Mouse (Mus musculus) stomach, embryonic 14.5 days (tissue): ENCODE results near the gene Serpine2. TPM values are rescaled to one million over a fixed set of nuclear protein-coding genes. Genes with fewer than 3 reads are reported as not detected.
A peak's percentile ranks its signal among the peaks of the same experiment; 100 is the strongest.

Source experiments
- ATAC-seq: fragments of 200-750 bp; cut with Nextera tagmentation; 2 replicates; pipeline ENCODE4 v1.8.0; 2017; ENCODE audit warnings: low read depth, moderate TSS enrichment; ENCODE audit not compliant: insufficient number of reproducible peaks, insufficient read depth, low FRiP score
- H3K27ac ChIP-seq: fragments of 300-500 bp; sonication (generic); 2 replicates; pipeline ENCODE4 v1.5.1; 2014; ENCODE audit warnings: mild to moderate bottlenecking, low read length, moderate library complexity, mixed read lengths
- H3K27me3 ChIP-seq: fragments of 300-500 bp; sonication (generic); 2 replicates; pipeline ENCODE4 v1.6.1; 2014; ENCODE audit warnings: low read length, control low read depth, mixed read lengths; ENCODE audit not compliant: control insufficient read depth, insufficient read depth
- H3K36me3 ChIP-seq: fragments of 300-500 bp; sonication (generic); 2 replicates; pipeline ENCODE4 v1.6.1; 2014; ENCODE audit warnings: mild to moderate bottlenecking, control low read depth, low read length, moderate library complexity, mixed read lengths; ENCODE audit not compliant: control insufficient read depth, insufficient read depth
- H3K4me1 ChIP-seq: fragments of 300-500 bp; sonication (generic); 2 replicates; pipeline ENCODE4 v1.6.1; 2014; ENCODE audit warnings: low read length, control low read depth, mixed read lengths; ENCODE audit not compliant: control insufficient read depth, insufficient read depth
- H3K4me2 ChIP-seq: fragments of 300-500 bp; sonication (generic); replicated peaks from 2 replicates; pipeline ENCODE4 v1.6.1; 2014; ENCODE audit warnings: low read depth, low read length, control low read depth
- H3K4me3 ChIP-seq: fragments of 300-500 bp; sonication (generic); 2 replicates; pipeline ENCODE4 v1.5.1; 2014; ENCODE audit warnings: low read depth, low read length, control low read depth
- H3K9ac ChIP-seq: fragments of 300-500 bp; sonication (generic); replicated peaks from 2 replicates; pipeline ENCODE4 v1.6.1; 2014; ENCODE audit warnings: low read depth, mild to moderate bottlenecking, control low read depth, low read length, moderate library complexity, mixed read lengths
- H3K9me3 ChIP-seq: fragments of 300-500 bp; sonication (generic); 2 replicates; pipeline ENCODE4 v1.6.1; 2016; ENCODE audit warnings: low read depth, low read length, control low read depth; ENCODE audit not compliant: control insufficient read depth
- WGBS: fragments of 180-500 bp; shearing (Covaris S2); extraction: QIAGEN DNeasy Blood & Tissue Kit; methylation state at CpG from one replicate; pipeline ENCODE4 v1.1.7; 2014; 5-methylcytosine and 5-hydroxymethylcytosine counted together
- polyA plus RNA-seq: library from polyadenylated mRNA; unstranded; fragments of >200 nt; fragmentation: Nextera tagmentation; extraction: Ambion mirVana; gene quantifications from 2 replicates; pipeline ENCODE4 v1.2.1, GENCODE M21; 2014

Serpine2 gene
- polyA plus RNA-seq, 1 experiment from 2014 or later, result 127 TPM

DNA sequence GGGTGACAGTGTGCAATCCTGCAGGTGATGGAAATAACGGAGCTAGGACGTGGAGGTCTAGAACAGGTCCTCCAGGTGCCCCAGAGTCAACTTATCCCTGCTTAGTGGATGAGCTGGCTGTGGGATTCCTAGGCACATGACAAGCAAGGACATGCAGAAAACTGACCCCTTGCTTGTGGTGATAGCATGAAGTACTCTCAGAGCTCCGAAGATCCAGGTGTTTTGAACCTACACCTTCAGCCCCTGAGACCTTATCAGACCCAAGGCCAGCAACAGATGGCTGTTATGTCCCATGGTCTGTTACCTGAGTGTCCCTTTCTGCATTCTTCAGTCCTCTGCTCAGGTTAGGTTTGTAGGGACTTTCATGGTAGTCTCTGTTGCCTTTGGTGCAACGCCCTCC lies 2.0 kb downstream of the Serpine2 start:
- peak overlapping the region; percentile 60; the same call in 1 of the 2 replicates for H3K9ac ChIP-seq
- peaks cover 29% of the 10 kb centered on the region for H3K4me1 ChIP-seq
- H3K27ac ChIP-seq, result no peak overlapping the region

DNA sequence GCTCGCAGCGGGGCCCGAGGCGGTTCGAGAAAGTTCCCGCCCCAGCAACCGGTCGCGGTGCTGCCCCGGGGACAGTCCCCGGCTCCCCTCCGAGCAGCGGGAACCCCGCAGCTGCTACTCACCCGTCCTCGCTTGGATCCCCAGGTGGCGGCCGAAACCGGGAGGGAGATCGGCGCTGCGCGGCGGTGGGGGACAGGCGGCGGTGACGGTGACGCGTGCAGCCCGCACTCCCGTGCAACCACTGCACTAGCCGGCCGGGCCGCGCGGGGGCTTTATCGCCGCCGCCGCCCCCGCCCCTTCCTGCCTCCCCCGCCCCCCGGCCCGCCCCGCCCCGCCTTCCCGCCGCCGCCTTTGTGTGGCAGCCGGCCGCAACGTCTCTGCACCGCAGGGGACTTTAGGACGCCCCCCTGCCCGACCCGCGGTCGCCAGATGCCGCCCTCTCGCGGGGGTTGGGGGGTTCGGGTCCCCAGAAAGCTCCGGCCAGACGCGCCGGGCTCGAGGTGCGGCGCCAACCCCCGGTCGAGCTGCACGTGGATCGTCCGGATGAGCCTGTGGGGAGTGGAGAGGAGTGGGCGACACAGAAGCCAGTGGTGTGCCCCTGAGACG lies 2.5 kb downstream of the Serpine2 start:
- Histone ChIP-seq H3K27me3 (no peaks in the 10 kb centered on the region), H3K9me3 (no peaks in the 10 kb centered on the region), H3K4me1 (peaks cover 29% of the 10 kb centered on the region), H3K4me2 (peak overlapping the region; percentile 97), H3K36me3 (no peaks in the 10 kb centered on the region), H3K9ac (peak overlapping the region; percentile 60), H3K4me3 (peak overlapping the region; percentile 77), H3K27ac (no peak overlapping the region)
- peak; percentile 54 for ATAC-seq
- under 1% methylated on average over 55 of the region's 76 CpGs for WGBS

More for the DNA sequence above, 2.0 kb downstream of the Serpine2 start:
- WGBS, result 21% methylated on average over 4 of the region's 4 CpGs
- peak overlapping the region; percentile 97 for H3K4me2 ChIP-seq
- H3K27me3 ChIP-seq, result no peaks in the 10 kb centered on the region
- no peaks in the 10 kb centered on the region for H3K9me3 ChIP-seq
- H3K36me3 ChIP-seq, result no peaks in the 10 kb centered on the region
- ATAC-seq, result no peak
- H3K4me3 ChIP-seq, result peak overlapping the region; percentile 77

DNA sequence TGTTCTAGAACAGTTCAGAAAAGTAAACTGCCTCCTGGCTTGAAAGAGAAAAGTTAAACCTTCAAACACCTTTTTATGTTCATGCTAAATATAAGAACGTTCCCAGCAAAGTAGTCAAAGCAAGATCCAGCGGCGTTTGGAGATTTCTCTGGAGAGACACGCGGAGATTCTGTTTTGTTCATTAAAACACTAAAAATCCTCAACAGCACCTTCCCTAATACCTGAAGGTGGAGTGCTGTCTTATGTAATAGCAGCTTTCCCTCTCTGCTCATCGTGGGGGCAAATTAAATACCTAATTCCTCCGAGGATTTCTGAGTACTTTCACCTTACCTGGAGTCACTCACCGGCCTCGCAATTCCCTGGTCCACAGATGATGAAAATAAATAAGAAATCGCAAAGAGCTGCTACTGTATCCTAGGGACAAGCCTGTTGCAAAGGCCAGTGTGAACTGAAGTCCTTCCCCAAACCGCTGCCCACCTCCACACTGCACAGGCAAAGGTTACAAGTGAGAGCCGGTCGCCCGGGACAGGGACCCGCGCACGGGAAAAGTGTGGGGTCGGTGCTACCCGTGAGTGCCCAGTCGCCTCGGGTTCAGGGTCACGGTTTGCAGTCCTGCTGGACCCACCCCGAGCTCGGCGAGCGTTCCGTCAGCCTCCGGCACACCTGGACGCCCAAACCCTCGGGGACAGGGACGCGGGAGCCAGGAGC lies 3.1 kb downstream of the Serpine2 start:
- Histone ChIP-seq H3K36me3 (no peaks in the 10 kb centered on the region), H3K9me3 (no peaks in the 10 kb centered on the region), H3K27ac (no peak overlapping the region), H3K9ac (peak overlapping the region; percentile 60), H3K4me1 (peaks cover 29% of the 10 kb centered on the region), H3K4me2 (peak overlapping the region; percentile 97), H3K27me3 (no peaks in the 10 kb centered on the region), H3K4me3 (peak overlapping the region; percentile 77)
- ATAC-seq, result no peak; the same call in 1 of the 2 replicates
- 3% methylated on average over 31 of the region's 32 CpGs for WGBS

DNA sequence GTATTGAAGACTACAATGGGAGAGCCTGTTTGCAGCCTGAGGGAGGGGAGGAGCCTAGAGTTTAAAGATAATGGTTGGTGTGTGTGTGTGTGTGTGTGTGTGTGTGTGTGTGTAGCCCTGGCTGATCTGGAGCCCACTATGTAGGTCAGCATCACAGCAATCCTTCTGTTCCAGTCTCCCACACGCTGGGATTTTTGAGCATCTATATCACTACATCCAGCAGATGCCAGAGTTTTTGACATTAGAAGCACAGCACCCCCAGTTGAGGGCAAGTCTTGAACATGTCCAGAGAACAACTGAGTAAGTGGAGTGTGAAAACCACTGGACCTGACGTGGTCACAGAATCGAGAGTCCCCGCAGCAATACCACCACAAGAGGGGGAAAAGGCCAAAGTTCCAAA lies 4.2 kb downstream of the Serpine2 start:
- Histone ChIP-seq H3K36me3 (no peaks in the 10 kb centered on the region), H3K27me3 (no peaks in the 10 kb centered on the region), H3K9me3 (no peaks in the 10 kb centered on the region), H3K4me2 (no peak overlapping the region), H3K4me1 (peaks cover 23% of the 10 kb centered on the region), H3K4me3 (no peak overlapping the region), H3K27ac (no peak overlapping the region), H3K9ac (no peak overlapping the region)
- 66% methylated on average over 4 of the region's 4 CpGs for WGBS
- ATAC-seq, result no peak

DNA sequence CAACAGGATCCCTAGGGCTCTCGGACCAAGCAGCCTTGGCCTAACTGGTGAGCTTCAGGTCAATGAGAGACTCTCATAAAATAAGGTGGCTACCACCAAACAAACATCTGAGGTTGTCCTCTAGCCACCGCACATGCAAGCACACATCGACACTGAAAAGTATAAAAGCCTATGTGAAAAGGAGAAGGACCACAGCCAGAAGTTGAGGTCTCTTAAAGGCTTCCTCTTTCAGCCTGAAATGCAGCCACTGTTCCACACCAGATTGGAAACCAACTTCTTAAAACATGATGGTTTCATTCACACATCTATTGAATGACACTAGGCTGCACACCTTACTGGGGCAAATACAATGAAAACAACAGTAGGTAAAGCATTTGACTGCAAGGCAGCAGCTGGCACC lies 7.5 kb downstream of the Serpine2 start:
- H3K4me1 ChIP-seq, result no peaks in the 10 kb centered on the region
- no peak overlapping the region for H3K27ac ChIP-seq
- WGBS, result 96% methylated on average over 3 of the region's 3 CpGs
- no peak overlapping the region for H3K9ac ChIP-seq
- no peaks in the 10 kb centered on the region for H3K36me3 ChIP-seq
- no peaks in the 10 kb centered on the region for H3K9me3 ChIP-seq
- ATAC-seq, result no peak
- no peak overlapping the region for H3K4me2 ChIP-seq
- no peaks in the 10 kb centered on the region for H3K27me3 ChIP-seq
- H3K4me3 ChIP-seq, result no peak overlapping the region

DNA sequence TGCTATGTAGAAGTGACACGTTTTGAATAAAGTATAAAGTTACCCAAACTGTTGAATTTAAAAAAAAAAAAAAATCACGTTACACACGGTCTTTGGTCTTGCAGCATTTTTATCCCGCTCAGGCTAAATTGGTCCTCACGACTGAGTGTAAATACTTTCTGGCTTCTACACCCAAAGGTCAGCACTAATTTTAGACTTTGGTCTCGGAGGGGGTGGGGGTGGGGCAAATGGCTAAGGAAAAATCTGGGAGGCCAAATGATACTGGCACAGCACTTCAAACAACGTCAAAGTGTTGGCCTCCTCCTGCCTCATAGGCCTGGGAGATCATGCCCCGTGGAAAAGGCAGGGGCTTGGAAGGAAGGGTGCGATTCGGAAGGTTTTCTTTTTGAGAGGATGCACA lies 10.6 kb downstream of the Serpine2 start:
- no peaks in the 10 kb centered on the region for H3K9me3 ChIP-seq
- no peaks in the 10 kb centered on the region for H3K4me1 ChIP-seq
- no peaks in the 10 kb centered on the region for H3K27me3 ChIP-seq
- H3K36me3 ChIP-seq, result no peaks in the 10 kb centered on the region
- no peak overlapping the region for H3K9ac ChIP-seq
- no peak overlapping the region for H3K4me2 ChIP-seq
- 60% methylated on average over 10 of the region's 10 CpGs for WGBS
- no peak for ATAC-seq
- H3K27ac ChIP-seq, result no peak overlapping the region
- no peak overlapping the region for H3K4me3 ChIP-seq

DNA sequence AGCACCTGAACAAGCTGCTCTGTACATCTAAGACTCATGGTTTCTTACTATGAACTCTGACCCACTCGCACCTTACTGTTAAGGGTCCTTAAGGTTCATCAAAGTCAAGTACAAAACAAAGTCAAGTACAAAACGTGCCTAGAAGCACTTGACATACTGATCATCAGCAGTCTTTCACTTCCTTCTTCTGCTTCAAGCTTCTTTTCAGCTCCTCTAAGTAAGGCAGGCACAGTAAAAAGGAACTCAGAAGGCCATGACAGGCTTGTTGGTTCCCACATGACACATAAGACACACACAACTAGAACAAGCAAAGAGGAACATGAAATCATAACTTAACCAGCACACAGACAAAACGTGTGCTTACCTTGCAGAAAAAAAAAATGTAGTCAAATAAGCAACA lies 12.3 kb downstream of the Serpine2 start:
- Histone ChIP-seq H3K9ac (no peak overlapping the region), H3K4me2 (no peak overlapping the region), H3K27ac (no peak overlapping the region), H3K4me1 (no peaks in the 10 kb centered on the region), H3K27me3 (no peaks in the 10 kb centered on the region), H3K4me3 (no peak overlapping the region), H3K9me3 (no peaks in the 10 kb centered on the region), H3K36me3 (no peaks in the 10 kb centered on the region)
- WGBS, result 78% methylated on average over 3 of the region's 3 CpGs
- ATAC-seq, result no peak

DNA sequence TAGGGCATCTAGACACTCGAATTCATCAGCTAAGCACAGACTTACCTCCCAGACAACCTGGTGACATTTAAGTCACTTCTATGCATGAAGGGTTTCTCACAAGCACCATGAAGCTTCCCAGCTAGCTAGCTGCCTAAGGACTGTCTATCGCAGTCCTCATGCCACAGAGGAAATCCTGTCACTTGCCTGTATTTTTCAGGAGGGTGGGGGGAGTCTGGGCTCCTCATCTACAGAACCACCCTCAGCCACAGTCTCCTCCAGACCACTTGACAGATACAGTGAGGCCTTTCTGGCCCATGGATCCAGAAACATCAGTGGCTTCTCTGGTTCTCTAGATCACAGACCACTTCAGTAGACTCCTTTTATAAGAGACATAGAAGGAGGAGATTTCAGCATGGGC lies 14.1 kb downstream of the Serpine2 start:
- Histone ChIP-seq H3K36me3 (no peaks in the 10 kb centered on the region), H3K9ac (no peak overlapping the region), H3K27ac (no peak overlapping the region), H3K4me1 (no peaks in the 10 kb centered on the region), H3K9me3 (no peaks in the 10 kb centered on the region), H3K4me2 (no peak overlapping the region), H3K27me3 (no peaks in the 10 kb centered on the region), H3K4me3 (no peak overlapping the region)
- ATAC-seq, result no peak
- 86% methylated on average over 2 of the region's 2 CpGs for WGBS
